Mouse (Mus musculus): ENCODE results near the gene Sod1. TPM values are rescaled to one million over a fixed set of nuclear protein-coding genes. Genes with fewer than 3 reads are reported as not detected.

The Sod1 gene
- 651 and 668 TPM in 2 replicates for polyA plus RNA-seq (2012; rRNA removed)

DNA sequence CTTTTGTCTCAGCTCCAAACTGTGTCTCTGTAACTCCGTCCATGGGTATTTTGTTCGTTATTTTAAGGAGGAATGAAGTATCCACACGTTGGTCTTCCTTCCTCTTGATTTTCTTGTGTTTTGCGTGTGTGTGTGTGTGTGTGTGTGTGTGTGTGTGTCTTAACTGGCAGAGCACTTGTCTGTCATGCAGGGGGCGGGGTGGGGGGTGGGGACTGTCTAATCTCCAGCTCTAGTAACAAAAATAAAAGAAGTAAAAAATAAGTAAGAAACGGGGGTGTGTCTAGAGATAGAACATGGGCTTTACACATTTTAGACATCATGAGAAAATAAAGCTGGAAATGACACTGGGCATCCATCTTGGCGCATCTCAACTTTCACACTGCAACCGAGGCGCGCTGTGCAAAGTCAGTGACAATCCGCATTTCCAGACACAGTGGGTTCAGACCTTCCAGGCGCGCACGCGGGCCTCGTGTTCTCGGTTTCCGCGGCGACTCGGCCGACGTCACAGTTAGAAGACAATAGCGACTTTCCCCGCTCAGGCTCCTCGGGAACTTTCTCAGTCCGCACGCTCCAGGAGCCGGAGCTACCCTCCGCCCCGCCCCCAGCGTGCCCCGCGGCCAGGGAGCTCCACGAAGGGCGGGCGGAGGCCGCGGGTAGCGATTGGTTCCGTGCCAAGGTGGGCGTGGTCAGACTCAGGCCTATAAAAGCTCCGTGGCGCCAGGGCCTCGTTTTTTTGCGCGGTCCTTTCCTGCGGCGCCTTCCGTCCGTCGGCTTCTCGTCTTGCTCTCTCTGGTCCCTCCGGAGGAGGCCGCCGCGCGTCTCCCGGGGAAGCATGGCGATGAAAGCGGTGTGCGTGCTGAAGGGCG is at the start of gene Sod1:
TSS of gene Sod1 (plus strand) at position 729 of the 866 bp plus-strand sequence.

Other genes with a start within 250 kb of the Sod1 start
- 10.4 and 15.0 TPM in 2 replicates for gene Tiam1, start 77.0 kb upstream of the Sod1 start, polyA plus RNA-seq (2012; rRNA removed)
- 62.6 and 63.4 TPM in 2 replicates for gene Scaf4, start 63.7 kb downstream of the Sod1 start, polyA plus RNA-seq (2012; rRNA removed)
- 16.4 and 17.4 TPM in 2 replicates for gene Hunk, start 165.3 kb downstream of the Sod1 start, polyA plus RNA-seq (2012; rRNA removed)

Data from central nervous system, embryonic 14 days (tissue).